Mouse (Mus musculus) heart, postnatal 0 days (tissue): ENCODE measurements around the gene Pnmal2. TPM values are rescaled to one million over a fixed set of nuclear protein-coding genes. Genes with fewer than 3 reads are reported as not detected.

Experiments
- ATAC-seq: fragments of 200-750 bp; cut with Nextera tagmentation; 2 replicates; pipeline ENCODE4 v1.8.0; 2017; ENCODE audit warnings: low read depth, moderate number of reproducible peaks, moderate library complexity; ENCODE audit not compliant: insufficient read depth
- DNase-seq: peaks from one replicate; pipeline ENCODE4 v3.0.0-alpha.2; 2016; ENCODE audit warnings: low spot score
- H3K27ac ChIP-seq: fragments of 300-500 bp; sonication (generic); 2 replicates; pipeline ENCODE4 v1.5.1; 2014; ENCODE audit warnings: low read depth, mild to moderate bottlenecking
- H3K27me3 ChIP-seq: fragments of 300-500 bp; sonication (generic); 2 replicates; pipeline ENCODE4 v1.6.1; 2014; ENCODE audit warnings: low read length, mixed read lengths; ENCODE audit not compliant: control insufficient read depth, insufficient read depth
- H3K36me3 ChIP-seq: fragments of 300-500 bp; sonication (generic); replicated peaks from 2 replicates; pipeline ENCODE4 v1.6.1; 2014; ENCODE audit warnings: low read length, mixed read lengths; ENCODE audit not compliant: control insufficient read depth, insufficient read depth
- H3K4me1 ChIP-seq: fragments of 300-500 bp; sonication (generic); 2 replicates; pipeline ENCODE4 v1.6.1; 2014; ENCODE audit warnings: antibody characterized with exemption; ENCODE audit not compliant: control insufficient read depth, insufficient read depth
- H3K4me2 ChIP-seq: fragments of 300-500 bp; sonication (generic); 2 replicates; pipeline ENCODE4 v1.6.1; 2014; ENCODE audit warnings: low read depth, mild to moderate bottlenecking, low read length, moderate library complexity
- H3K4me3 ChIP-seq: fragments of 300-500 bp; sonication (generic); 2 replicates; pipeline ENCODE4 v1.5.1; 2014; ENCODE audit warnings: low read depth, low read length
- H3K9ac ChIP-seq: fragments of 300-500 bp; sonication (generic); replicated peaks from 2 replicates; pipeline ENCODE4 v1.6.1; 2014; ENCODE audit warnings: low read depth, low read length, mixed read lengths
- H3K9me3 ChIP-seq: fragments of 300-500 bp; sonication (generic); replicated peaks from 2 replicates; pipeline ENCODE4 v1.6.1; 2016; ENCODE audit warnings: low read length; ENCODE audit not compliant: control insufficient read depth
- CTCF ChIP-seq: IDR thresholded peaks from 2 replicates; pipeline ENCODE4 v1.5.1; 2016; ENCODE audit warnings: antibody characterized with exemption, control low read depth, low read depth
- EP300 ChIP-seq: IDR thresholded peaks from 2 replicates; pipeline ENCODE4 v1.6.1; 2016; ENCODE audit warnings: antibody characterized with exemption, low read depth
- WGBS: fragments of 180-500 bp; shearing (Covaris S2); extraction: QIAGEN DNeasy Blood & Tissue Kit; methylation state at CpG from one replicate; pipeline ENCODE4 v1.1.7; 2014; 5-methylcytosine and 5-hydroxymethylcytosine counted together
- polyA plus RNA-seq: library from polyadenylated mRNA; unstranded; fragments of >200 nt; fragmentation: Nextera tagmentation; extraction: Ambion mirVana; gene quantifications from 2 replicates; pipeline ENCODE4 v1.2.1, GENCODE M21; 2015
- total RNA-seq: library from RNA; depleted of rRNA; stranded (reverse); fragments of >200 nt; gene quantifications from 2 replicates; pipeline ENCODE4 v1.2.3, GENCODE M21; 2014; ENCODE audit warnings: low replicate concordance

Gene Pnmal2
- total and polyA plus RNA-seq, 2 experiments from 2014 or later: 3.4 to 4.0 TPM

DNA sequence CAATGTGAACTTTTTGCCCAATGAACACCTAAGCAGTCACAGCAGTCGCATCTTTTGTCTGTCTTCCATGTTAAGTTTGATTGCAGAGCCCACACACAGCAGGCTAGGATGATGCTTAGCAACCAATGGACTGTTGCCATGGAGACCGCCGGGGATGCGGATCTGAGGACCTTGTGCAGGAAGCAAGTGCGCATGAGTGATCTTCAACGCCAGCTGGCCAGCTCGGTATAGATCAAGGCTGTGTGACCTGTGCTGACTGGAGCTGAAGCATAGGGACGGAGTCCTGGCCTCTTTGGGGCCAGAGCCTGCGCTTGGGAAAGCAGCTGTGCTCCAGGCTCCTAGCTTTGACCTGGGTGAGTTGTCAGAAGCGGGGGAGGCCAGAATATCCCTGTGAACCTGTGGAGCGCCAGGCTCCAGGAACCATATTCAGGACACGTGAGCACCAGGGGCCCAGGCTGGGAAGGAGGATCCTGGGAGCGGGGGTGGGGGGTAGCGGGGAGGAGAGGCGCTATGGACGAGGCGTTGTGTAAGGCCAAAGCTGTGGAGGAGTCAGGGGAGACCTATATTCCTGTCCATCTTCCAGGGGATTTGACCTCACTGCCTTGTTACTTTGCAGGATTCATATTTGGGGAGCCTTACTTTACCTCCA is 15.2 kb downstream of the Pnmal2 start, which contains the start of gene Pnmal1:
Pnmal1 (plus strand) TSS at position 141 of the 649 bp plus-strand sequence.
- Histone ChIP-seq H3K9ac (no peak within 1 kb of the TSS), H3K27me3 (0 out of 2 replicates have a peak, but pooled peaks cover 9% of the 10 kb centered on the region), H3K4me2 (no peak within 1 kb of the TSS), H3K4me1 (no peaks in the 10 kb centered on the region), H3K27ac (no peak within 1 kb of the TSS), H3K9me3 (no peaks in the 10 kb centered on the region), H3K4me3 (no peak within 1 kb of the TSS), H3K36me3 (no peaks in the 10 kb centered on the region)
- ATAC-seq (no peak), DNase-seq (no peak)
- WGBS: 31% methylated on average over 17 of the region's 17 CpGs
- no peak for TF ChIP-seq CTCF
- TF ChIP-seq EP300: no peak

DNA sequence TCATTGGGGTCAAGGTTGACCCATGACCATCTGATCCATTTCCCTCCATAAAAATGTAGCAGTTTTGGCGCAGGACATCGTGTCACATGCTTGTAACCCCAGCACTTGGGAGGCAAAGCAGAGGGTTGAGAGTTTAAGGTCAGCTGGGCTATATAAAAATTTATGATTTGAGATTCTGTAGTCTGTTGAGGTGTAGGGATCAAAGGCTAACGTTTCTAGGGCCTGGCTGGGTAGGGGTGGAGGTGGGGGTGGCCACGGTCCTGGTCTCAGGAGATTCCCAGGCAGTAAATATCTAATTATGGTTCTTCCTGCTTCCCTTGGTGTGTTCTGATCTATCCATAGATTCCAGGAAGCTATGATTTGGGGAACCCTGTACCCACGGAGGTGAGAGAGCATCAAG is 17.2 kb downstream of the Pnmal2 start:
- H3K4me2 ChIP-seq: no peak overlapping the region
- no peaks in the 10 kb centered on the region for H3K4me1 ChIP-seq
- H3K27me3 ChIP-seq: 0 out of 2 replicates have a peak, but pooled peaks cover 9% of the 10 kb centered on the region
- 68% methylated on average over 5 of the region's 5 CpGs for WGBS
- no peaks in the 10 kb centered on the region for H3K36me3 ChIP-seq
- no peak for DNase-seq
- H3K9ac ChIP-seq: no peak overlapping the region
- no peak overlapping the region for H3K4me3 ChIP-seq
- ATAC-seq: no peak
- no peaks in the 10 kb centered on the region for H3K9me3 ChIP-seq
- no peak for TF ChIP-seq EP300
- no peak for TF ChIP-seq CTCF
- H3K27ac ChIP-seq: no peak overlapping the region

DNA sequence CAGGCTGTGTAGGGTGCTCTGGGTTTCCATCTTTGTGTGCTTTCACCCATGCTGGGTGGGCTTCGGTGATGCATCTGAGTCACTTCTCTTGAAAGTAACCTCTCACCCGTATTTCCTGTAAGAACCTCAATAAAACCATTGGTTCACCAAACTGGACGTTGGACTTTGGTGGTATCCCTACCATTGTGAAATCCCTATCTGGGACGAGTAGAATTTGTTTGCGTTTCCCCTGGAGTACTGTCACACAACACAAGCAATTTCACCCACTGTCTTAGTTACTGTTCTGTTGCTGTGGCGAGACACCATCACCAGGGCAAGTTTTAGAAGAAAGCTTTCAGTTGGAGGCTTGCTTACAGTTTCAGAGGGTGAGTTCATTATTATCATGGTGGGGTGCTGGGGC is 23.9 kb downstream of the Pnmal2 start:
- no peaks in the 10 kb centered on the region for H3K27me3 ChIP-seq
- no peaks in the 10 kb centered on the region for H3K4me1 ChIP-seq
- no peaks in the 10 kb centered on the region for H3K9me3 ChIP-seq
- no peak overlapping the region for H3K9ac ChIP-seq
- WGBS: 89% methylated on average over 6 of the region's 6 CpGs
- no peak overlapping the region for H3K4me3 ChIP-seq
- DNase-seq: no peak
- no peaks in the 10 kb centered on the region for H3K36me3 ChIP-seq
- TF ChIP-seq EP300 (no peak), CTCF (no peak)
- no peak overlapping the region for H3K4me2 ChIP-seq
- no peak for ATAC-seq
- H3K27ac ChIP-seq: no peak overlapping the region

DNA sequence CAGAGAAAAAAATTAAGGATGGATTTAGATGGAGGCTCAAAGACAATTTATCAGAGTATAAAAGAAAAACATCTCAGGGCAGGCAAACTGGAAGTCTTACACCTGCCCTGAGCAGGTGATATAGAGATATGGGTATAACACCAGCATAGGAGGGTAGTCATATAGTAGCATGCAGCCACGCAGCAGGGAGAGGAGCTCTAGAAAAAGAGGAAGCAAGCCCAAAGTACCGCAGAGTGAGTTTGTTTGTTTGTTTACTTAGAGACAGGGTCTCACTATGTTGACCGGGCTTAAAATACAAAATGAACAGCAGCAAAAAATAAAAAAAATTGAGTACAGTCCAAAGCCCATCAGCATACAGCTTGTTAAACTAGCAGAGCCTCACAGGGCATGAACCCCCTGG is 26.7 kb downstream of the Pnmal2 start:
- DNase-seq (no peak), ATAC-seq (no peak)
- H3K9ac ChIP-seq: no peak overlapping the region
- no peak for TF ChIP-seq CTCF
- no peak for TF ChIP-seq EP300
- H3K27ac ChIP-seq: no peak overlapping the region
- H3K27me3 ChIP-seq: no peaks in the 10 kb centered on the region
- H3K4me2 ChIP-seq: no peak overlapping the region
- no peaks in the 10 kb centered on the region for H3K9me3 ChIP-seq
- 0 out of 2 replicates have a peak, but pooled peaks cover 8% of the 10 kb centered on the region for H3K4me1 ChIP-seq
- no peak overlapping the region for H3K4me3 ChIP-seq
- no peaks in the 10 kb centered on the region for H3K36me3 ChIP-seq
- 83% methylated on average over 3 of the region's 3 CpGs for WGBS

DNA sequence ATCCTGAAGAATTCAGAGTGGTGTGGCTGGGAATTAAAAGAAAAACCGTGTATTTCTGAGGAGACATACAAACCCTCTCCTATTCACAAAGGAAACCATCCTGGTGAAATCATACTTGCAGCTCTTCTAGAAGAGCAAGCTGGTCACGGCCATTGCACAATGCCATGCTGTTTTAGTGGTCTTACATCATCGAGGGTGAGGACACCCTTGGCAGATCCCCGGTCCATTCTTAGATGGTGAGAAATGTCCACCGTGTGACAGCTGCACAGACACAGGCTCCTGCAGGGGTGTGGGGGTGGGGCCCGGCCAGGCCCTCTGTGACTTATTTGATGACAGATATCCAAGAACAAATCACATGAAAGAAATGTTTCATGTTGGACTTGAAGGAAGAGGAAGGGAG is 29.5 kb downstream of the Pnmal2 start:
- Histone ChIP-seq H3K27ac (0 out of 2 replicates have a peak overlapping the region, but pooled peaks have one; percentile 53), H3K9ac (no peak overlapping the region)
- WGBS: 15% methylated on average over 6 of the region's 6 CpGs

DNA sequence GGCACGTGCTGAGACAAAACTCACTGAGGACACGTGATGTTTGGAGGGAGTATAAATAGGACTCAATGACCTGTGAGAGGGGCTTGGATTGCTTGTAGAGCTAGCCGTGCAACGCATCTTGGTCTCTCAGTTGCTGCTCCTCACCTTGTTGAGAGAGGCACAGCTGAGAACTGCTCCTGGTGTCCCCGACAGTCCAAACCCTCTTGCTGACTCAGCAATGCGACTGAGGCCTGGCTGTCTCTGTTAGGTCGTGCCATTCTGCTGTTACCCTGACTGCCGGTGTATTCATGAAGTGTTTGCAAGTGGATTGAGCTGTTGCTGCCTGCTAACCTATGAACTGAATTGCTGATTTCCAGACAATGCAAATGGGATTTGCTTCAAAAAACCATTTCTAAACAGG is 31.8 kb downstream of the Pnmal2 start:
- no peak for TF ChIP-seq EP300
- no peak for TF ChIP-seq CTCF
- no peak overlapping the region for H3K27ac ChIP-seq
- H3K27me3 ChIP-seq: no peaks in the 10 kb centered on the region
- peaks cover 21% of the 10 kb centered on the region; the same call in 1 of the 2 replicates for H3K4me1 ChIP-seq
- H3K9ac ChIP-seq: no peak overlapping the region
- no peaks in the 10 kb centered on the region for H3K36me3 ChIP-seq
- ATAC-seq (no peak), DNase-seq (no peak)
- H3K4me3 ChIP-seq: no peak overlapping the region
- no peak overlapping the region for H3K4me2 ChIP-seq
- WGBS: 40% methylated on average over 8 of the region's 8 CpGs
- no peaks in the 10 kb centered on the region for H3K9me3 ChIP-seq

More for the DNA sequence above, 29.5 kb downstream of the Pnmal2 start:
- Histone ChIP-seq H3K4me1 (0 out of 2 replicates have a peak, but pooled peaks cover 8% of the 10 kb centered on the region), H3K9me3 (no peaks in the 10 kb centered on the region), H3K4me2 (no peak overlapping the region), H3K4me3 (no peak overlapping the region), H3K27me3 (no peaks in the 10 kb centered on the region), H3K36me3 (no peaks in the 10 kb centered on the region)
- ATAC-seq (peak; percentile 91), DNase-seq (peak; percentile 73)
- no peak for TF ChIP-seq CTCF
- peak; percentile 52; the same call in 1 of the 2 replicates for TF ChIP-seq EP300
